Mouse (Mus musculus) G1E (cell line): Measurements from ENCODE around the gene Lpgat1. TPM values are rescaled to one million over a fixed set of nuclear protein-coding genes. Genes with fewer than 3 reads are reported as not detected.

Source experiments
- ATAC-seq: 2 replicates; pipeline ENCODE4 v1.8.0; 2016; ENCODE audit warnings: mild to moderate bottlenecking; ENCODE audit not compliant: insufficient number of reproducible peaks, poor library complexity, low FRiP score, severe bottlenecking; ENCODE audit errors: extremely low read depth
- DNase-seq: peaks from one replicate; pipeline ENCODE4 v3.0.0; 2012; ENCODE audit warnings: low spot score
- H3K27me3 ChIP-seq: 2 replicates; pipeline ENCODE4 v1.6.1; 2012; ENCODE audit warnings: mild to moderate bottlenecking, low read length, inconsistent platforms; ENCODE audit not compliant: insufficient read depth
- H3K36me3 ChIP-seq: replicated peaks from 2 replicates; pipeline ENCODE3; 2012; ENCODE audit warnings: mild to moderate bottlenecking, inconsistent platforms
- H3K4me1 ChIP-seq: 2 replicates; pipeline ENCODE4 v1.6.1; 2012; ENCODE audit warnings: low read depth, low read length, inconsistent platforms, mixed read lengths; ENCODE audit not compliant: insufficient read depth
- H3K4me3 ChIP-seq: 2 replicates; pipeline ENCODE4 v1.5.1; 2012; ENCODE audit warnings: low read depth, mild to moderate bottlenecking, inconsistent platforms, low read length, moderate library complexity, mixed read lengths
- H3K9me3 ChIP-seq: replicated peaks from 2 replicates; pipeline ENCODE4 v1.6.1; 2012; ENCODE audit warnings: inconsistent platforms
- CTCF ChIP-seq: IDR thresholded peaks from 2 replicates; pipeline ENCODE4 v1.5.1; 2012; ENCODE audit warnings: low read depth, low read length, inconsistent platforms, mixed read lengths
- GATA1 ChIP-seq: IDR thresholded peaks from 2 replicates; pipeline ENCODE4 v1.6.1; 2012; ENCODE audit warnings: borderline replicate concordance, low read length, inconsistent platforms, mixed read lengths
- GATA2 ChIP-seq: IDR thresholded peaks from 2 replicates; pipeline ENCODE4 v1.6.1; 2012; ENCODE audit warnings: low read depth, low read length, inconsistent platforms, borderline replicate concordance
- POLR2AphosphoS5 ChIP-seq: IDR thresholded peaks from 2 replicates; pipeline ENCODE4 v1.6.1; 2012; ENCODE audit warnings: low read depth, low read length, inconsistent platforms; ENCODE audit not compliant: insufficient replicate concordance
- TAL1 ChIP-seq: conservative IDR thresholded peaks from 2 replicates; pipeline ENCODE4 v1.6.1; 2012; ENCODE audit warnings: low read depth, low read length, inconsistent platforms, mixed read lengths
- polyA plus RNA-seq: library from polyadenylated mRNA; stranded (reverse); fragments of >175 nt; gene quantifications from 2 replicates; pipeline ENCODE4 v1.2.3, GENCODE M21; 2012
- total RNA-seq, 2 experiments: library from RNA; stranded (forward) in 1 of 2; stranded (reverse) in 1 of 2; fragments of 200-1000 nt in 1 of 2; fragments of >200 nt in 1 of 2; fragmentation: Nextera tagmentation in 1 of 2; gene quantifications; 2 replicates each; pipeline ENCODE4 v1.2.3; 2014 to 2017

Lpgat1 gene
- total and polyA plus RNA-seq, 3 experiments, result 0.11 TPM; not detected in 2

- Histone ChIP-seq H3K4me3 (no peak overlapping the region), H3K36me3 (no peaks in the 10 kb centered on the region), H3K9me3 (no peaks in the 10 kb centered on the region), H3K4me1 (no peaks in the 10 kb centered on the region), H3K27me3 (no peaks in the 10 kb centered on the region)
- ATAC-seq (no peak), DNase-seq (no peak)
- TF ChIP-seq GATA1 (no peak), CTCF (no peak), TAL1 (no peak), POLR2AphosphoS5 (no peak), GATA2 (no peak)
These were observed 57.5 kb downstream of the Lpgat1 start for GRCm38 (mm10) chr1:191775116-191775515.

DNA sequence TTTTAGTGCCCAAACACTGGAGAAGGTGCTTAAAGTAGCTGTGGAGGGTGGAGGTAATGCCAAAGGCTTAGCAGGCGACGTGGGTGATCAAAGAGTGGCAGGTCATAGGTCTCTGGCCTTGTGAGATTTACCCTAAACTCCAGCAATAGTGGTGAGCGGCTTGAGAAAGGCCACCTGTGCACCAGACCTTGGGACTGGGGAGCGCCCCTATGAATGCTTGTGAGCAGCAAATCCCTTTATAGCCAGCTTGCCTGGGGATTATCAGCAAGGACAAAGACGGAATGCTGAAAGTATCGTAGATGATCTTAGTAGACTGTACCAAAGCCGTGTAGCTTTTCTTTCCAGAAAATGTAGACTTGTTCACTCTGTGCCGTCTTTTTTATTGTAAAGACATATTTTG lies 59.9 kb downstream of the Lpgat1 start:
- Histone ChIP-seq H3K36me3 (no peaks in the 10 kb centered on the region), H3K4me3 (no peak overlapping the region), H3K27me3 (peaks cover 4% of the 10 kb centered on the region), H3K4me1 (no peaks in the 10 kb centered on the region), H3K9me3 (no peaks in the 10 kb centered on the region)
- no peak for TF ChIP-seq TAL1
- ATAC-seq, result no peak
- no peak for DNase-seq

DNA sequence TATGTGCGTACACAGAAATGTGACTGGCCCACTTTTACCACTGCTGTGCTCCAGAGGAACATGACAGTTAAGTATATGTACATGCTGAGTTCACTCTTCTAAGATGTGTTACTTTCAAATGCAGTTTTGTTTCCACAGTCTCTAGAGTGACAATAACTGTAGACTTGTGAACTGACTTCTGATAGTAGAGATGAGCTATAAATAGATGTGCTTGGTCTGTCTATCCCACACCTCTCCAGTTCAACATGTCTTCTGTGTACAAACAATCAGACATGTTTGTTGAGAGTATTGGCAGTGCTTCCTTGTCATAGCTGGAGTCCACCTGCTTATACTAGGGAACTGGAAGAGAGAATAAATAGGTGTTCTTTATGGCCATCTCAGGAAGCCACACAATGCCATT lies 62.8 kb downstream of the Lpgat1 start:
- H3K36me3 ChIP-seq, result no peaks in the 10 kb centered on the region
- TF ChIP-seq CTCF, result no peak
- TF ChIP-seq GATA1, result no peak
- no peak for TF ChIP-seq POLR2AphosphoS5
- no peak for TF ChIP-seq GATA2
- no peak for TF ChIP-seq TAL1
- H3K4me3 ChIP-seq, result no peak overlapping the region
- no peak for ATAC-seq
- peaks cover 4% of the 10 kb centered on the region for H3K27me3 ChIP-seq
- no peak for DNase-seq
- H3K4me1 ChIP-seq, result no peaks in the 10 kb centered on the region
- H3K9me3 ChIP-seq, result no peaks in the 10 kb centered on the region

- Histone ChIP-seq H3K4me3 (no peak overlapping the region), H3K27me3 (peaks cover 4% of the 10 kb centered on the region), H3K36me3 (no peaks in the 10 kb centered on the region), H3K4me1 (no peaks in the 10 kb centered on the region), H3K9me3 (no peaks in the 10 kb centered on the region; the same call in 1 of the 2 replicates)
- no peak for ATAC-seq
- DNase-seq, result no peak
- TF ChIP-seq CTCF, result no peak
- no peak for TF ChIP-seq TAL1
- no peak for TF ChIP-seq GATA2
- TF ChIP-seq GATA1, result no peak
These were observed 67.5 kb downstream of the Lpgat1 start for GRCm38 (mm10) chr1:191785108-191785507.

- TF ChIP-seq CTCF, result no peak
- TF ChIP-seq POLR2AphosphoS5, result no peak
- TF ChIP-seq GATA1, result no peak
- no peak for TF ChIP-seq GATA2
- no peak for TF ChIP-seq TAL1
- H3K36me3 ChIP-seq, result no peaks in the 10 kb centered on the region
- no peak overlapping the region for H3K4me3 ChIP-seq
- no peak for ATAC-seq
- no peaks in the 10 kb centered on the region for H3K27me3 ChIP-seq
- H3K9me3 ChIP-seq, result no peaks in the 10 kb centered on the region; the same call in 1 of the 2 replicates
- no peak for DNase-seq
- no peaks in the 10 kb centered on the region for H3K4me1 ChIP-seq
These were observed 68.6 kb downstream of the Lpgat1 start for GRCm38 (mm10) chr1:191786255-191786654.

GRCm38 (mm10) chr1:191787379-191787778 lies 69.7 kb downstream of the Lpgat1 start:
- TF ChIP-seq POLR2AphosphoS5, result no peak
- no peak for TF ChIP-seq GATA1
- TF ChIP-seq CTCF, result no peak
- TF ChIP-seq GATA2, result no peak
- TF ChIP-seq TAL1, result no peak
- ATAC-seq (no peak), DNase-seq (no peak)
- Histone ChIP-seq H3K4me1 (no peaks in the 10 kb centered on the region), H3K27me3 (no peaks in the 10 kb centered on the region), H3K36me3 (no peaks in the 10 kb centered on the region), H3K9me3 (no peaks in the 10 kb centered on the region; the same call in 1 of the 2 replicates), H3K4me3 (no peak overlapping the region)

- Histone ChIP-seq H3K4me3 (no peak overlapping the region), H3K36me3 (no peaks in the 10 kb centered on the region), H3K27me3 (no peaks in the 10 kb centered on the region), H3K4me1 (no peaks in the 10 kb centered on the region), H3K9me3 (no peaks in the 10 kb centered on the region; the same call in 1 of the 2 replicates)
- TF ChIP-seq GATA1, result no peak
- TF ChIP-seq CTCF, result no peak
- no peak for TF ChIP-seq POLR2AphosphoS5
- TF ChIP-seq TAL1, result no peak
- no peak for TF ChIP-seq GATA2
- ATAC-seq (no peak), DNase-seq (no peak)
These were observed 75.4 kb downstream of the Lpgat1 start for GRCm38 (mm10) chr1:191792991-191793390.
